Mouse (Mus musculus) midbrain, embryonic 11.5 days (tissue): ENCODE data around the gene Prr23a1. TPM values are rescaled to one million over a fixed set of nuclear protein-coding genes. Genes with fewer than 3 reads are reported as not detected.

Source experiments
- polyA plus RNA-seq: library from polyadenylated mRNA; unstranded; fragments of >200 nt; fragmentation: Nextera tagmentation; extraction: Ambion mirVana; gene quantifications from 2 replicates; pipeline ENCODE4 v1.2.1, GENCODE M21; 2014

Prr23a1 gene
- polyA plus RNA-seq, 1 experiment from 2014 or later = not detected

Other genes starting within 250 kb of the Prr23a1 start
- gene Mrps22, start 240.8 kb upstream of the Prr23a1 start, polyA plus RNA-seq = 77.8 and 81.5 TPM in 2 replicates
- gene Prr23a2, start 14.0 kb downstream of the Prr23a1 start, polyA plus RNA-seq = not detected in 2 replicates
- 0.12 TPM in 1 of 2 replicates, not detected in the other for gene Prr23a3, start 22.3 kb downstream of the Prr23a1 start, polyA plus RNA-seq
- gene 7420426K07Rik, start 60.6 kb downstream of the Prr23a1 start, polyA plus RNA-seq = 0.11 TPM in 1 of 2 replicates, not detected in the other
- gene Foxl2, start 112.8 kb downstream of the Prr23a1 start, polyA plus RNA-seq = 2.2 and 3.6 TPM in 2 replicates
- gene Faim, start 143.9 kb downstream of the Prr23a1 start, polyA plus RNA-seq = 87.3 and 91.8 TPM in 2 replicates
- 0.08 TPM in 1 of 2 replicates, not detected in the other for gene Gm1123, start 193.2 kb downstream of the Prr23a1 start, polyA plus RNA-seq